Mouse (Mus musculus): ENCODE results near the gene Mogs. TPM values are rescaled to one million over a fixed set of nuclear protein-coding genes. Genes with fewer than 3 reads are reported as not detected.

Gene Mogs
- polyA plus RNA-seq, 1 experiment from 2014 or later: 31.9 TPM

- DNase-seq (ENCODE audit: low spot score): peak; percentile 56
- Histone ChIP-seq H3K4me1 (ENCODE audit: control insufficient read depth, insufficient read depth, low read length) (peaks cover 8% of the 10 kb centered on the region; the same call in 1 of the 2 replicates), H3K9ac (ENCODE audit: low read length) (no peak overlapping the region), H3K27ac (ENCODE audit: low read depth, low read length) (no peak overlapping the region), H3K36me3 (ENCODE audit: control insufficient read depth, insufficient read depth, low read length) (no peaks in the 10 kb centered on the region), H3K9me3 (ENCODE audit: control insufficient read depth, low read length) (no peaks in the 10 kb centered on the region), H3K4me3 (ENCODE audit: low read depth, low read length) (peak overlapping the region; percentile 19; the same call in 1 of the 2 replicates), H3K4me2 (ENCODE audit: low read depth) (peak overlapping the region; percentile 31), H3K27me3 (ENCODE audit: control insufficient read depth, insufficient read depth, low read length) (peaks cover 62% of the 10 kb centered on the region)
- ATAC-seq (ENCODE audit: insufficient read depth, low FRiP score, low TSS enrichment): no peak
- 1% methylated on average over 47 of the region's 47 CpGs for WGBS
Measured at GRCm38 (mm10) chr6:83087205-83087925, 27.9 kb upstream of the Mogs start.

- Histone ChIP-seq H3K36me3 (ENCODE audit: control insufficient read depth, insufficient read depth, low read length) (no peaks in the 10 kb centered on the region), H3K27ac (ENCODE audit: low read depth, low read length) (no peak overlapping the region), H3K27me3 (ENCODE audit: control insufficient read depth, insufficient read depth, low read length) (peaks cover 62% of the 10 kb centered on the region), H3K4me1 (ENCODE audit: control insufficient read depth, insufficient read depth, low read length) (peaks cover 8% of the 10 kb centered on the region; the same call in 1 of the 2 replicates), H3K4me2 (ENCODE audit: low read depth) (peak overlapping the region; percentile 31), H3K9me3 (ENCODE audit: control insufficient read depth, low read length) (no peaks in the 10 kb centered on the region), H3K9ac (ENCODE audit: low read length) (no peak overlapping the region), H3K4me3 (ENCODE audit: low read depth, low read length) (no peak overlapping the region)
- WGBS: 7% methylated on average over 9 of the region's 9 CpGs
- ATAC-seq (ENCODE audit: insufficient read depth, low FRiP score, low TSS enrichment) (no peak), DNase-seq (ENCODE audit: low spot score) (no peak)
Measured at GRCm38 (mm10) chr6:83087926-83088260, 27.4 kb upstream of the Mogs start.

- WGBS: 41% methylated on average over 6 of the region's 6 CpGs
- Histone ChIP-seq H3K36me3 (ENCODE audit: control insufficient read depth, insufficient read depth, low read length) (no peaks in the 10 kb centered on the region), H3K4me1 (ENCODE audit: control insufficient read depth, insufficient read depth, low read length) (no peaks in the 10 kb centered on the region), H3K27ac (ENCODE audit: low read depth, low read length) (no peak overlapping the region), H3K27me3 (ENCODE audit: control insufficient read depth, insufficient read depth, low read length) (peaks cover 19% of the 10 kb centered on the region), H3K4me3 (ENCODE audit: low read depth, low read length) (no peak overlapping the region), H3K9me3 (ENCODE audit: control insufficient read depth, low read length) (no peaks in the 10 kb centered on the region), H3K9ac (ENCODE audit: low read length) (no peak overlapping the region), H3K4me2 (ENCODE audit: low read depth) (no peak overlapping the region)
- no peak for DNase-seq (ENCODE audit: low spot score)
- ATAC-seq (ENCODE audit: insufficient read depth, low FRiP score, low TSS enrichment): no peak
Measured at GRCm38 (mm10) chr6:83092416-83093127, 22.7 kb upstream of the Mogs start.

GRCm38 (mm10) chr6:83095968-83096367 lies 19.3 kb upstream of the Mogs start:
- no peaks in the 10 kb centered on the region for H3K4me1 ChIP-seq (ENCODE audit: control insufficient read depth, insufficient read depth, low read length)
- H3K9me3 ChIP-seq (ENCODE audit: control insufficient read depth, low read length): no peaks in the 10 kb centered on the region
- H3K9ac ChIP-seq (ENCODE audit: low read length): no peak overlapping the region
- no peak overlapping the region for H3K27ac ChIP-seq (ENCODE audit: low read depth, low read length)
- H3K27me3 ChIP-seq (ENCODE audit: control insufficient read depth, insufficient read depth, low read length): no peaks in the 10 kb centered on the region
- ATAC-seq (ENCODE audit: insufficient read depth, low FRiP score, low TSS enrichment) (no peak), DNase-seq (ENCODE audit: low spot score) (no peak)
- WGBS: 51% methylated on average over 6 of the region's 6 CpGs
- no peak overlapping the region for H3K4me3 ChIP-seq (ENCODE audit: low read depth, low read length)
- H3K36me3 ChIP-seq (ENCODE audit: control insufficient read depth, insufficient read depth, low read length): no peaks in the 10 kb centered on the region
- no peak overlapping the region for H3K4me2 ChIP-seq (ENCODE audit: low read depth)

- Histone ChIP-seq H3K36me3 (ENCODE audit: control insufficient read depth, insufficient read depth, low read length) (no peaks in the 10 kb centered on the region), H3K27me3 (ENCODE audit: control insufficient read depth, insufficient read depth, low read length) (0 out of 2 replicates have a peak, but pooled peaks cover 2% of the 10 kb centered on the region), H3K4me2 (ENCODE audit: low read depth) (no peak overlapping the region), H3K4me3 (ENCODE audit: low read depth, low read length) (no peak overlapping the region), H3K4me1 (ENCODE audit: control insufficient read depth, insufficient read depth, low read length) (peaks cover 6% of the 10 kb centered on the region), H3K27ac (ENCODE audit: low read depth, low read length) (no peak overlapping the region), H3K9me3 (ENCODE audit: control insufficient read depth, low read length) (no peaks in the 10 kb centered on the region), H3K9ac (ENCODE audit: low read length) (no peak overlapping the region)
- DNase-seq (ENCODE audit: low spot score) (no peak), ATAC-seq (ENCODE audit: insufficient read depth, low FRiP score, low TSS enrichment) (no peak)
- WGBS: 74% methylated on average over 2 of the region's 2 CpGs
Measured at GRCm38 (mm10) chr6:83098411-83098810, 16.9 kb upstream of the Mogs start.

- Histone ChIP-seq H3K36me3 (ENCODE audit: control insufficient read depth, insufficient read depth, low read length) (no peaks in the 10 kb centered on the region), H3K27me3 (ENCODE audit: control insufficient read depth, insufficient read depth, low read length) (0 out of 2 replicates have a peak, but pooled peaks cover 2% of the 10 kb centered on the region), H3K4me3 (ENCODE audit: low read depth, low read length) (peak within 1 kb of the TSS; percentile 70), H3K27ac (ENCODE audit: low read depth, low read length) (peak within 1 kb of the TSS; percentile 70), H3K9me3 (ENCODE audit: control insufficient read depth, low read length) (no peaks in the 10 kb centered on the region), H3K4me2 (ENCODE audit: low read depth) (peak within 1 kb of the TSS; percentile 98), H3K9ac (ENCODE audit: low read length) (peak within 1 kb of the TSS; percentile 83), H3K4me1 (ENCODE audit: control insufficient read depth, insufficient read depth, low read length) (peaks cover 6% of the 10 kb centered on the region)
- ATAC-seq (ENCODE audit: insufficient read depth, low FRiP score, low TSS enrichment): peak; percentile 82
- WGBS: under 1% methylated on average over 25 of the region's 25 CpGs
- DNase-seq (ENCODE audit: low spot score): peak; percentile 88
Measured at GRCm38 (mm10) chr6:83101316-83101687, 14.0 kb upstream of the Mogs start, which contains the start of the genes Ccdc142 and Gm42688. Ccdc142 (plus strand) TSS chr6:83101601. Gm42688 (plus strand) TSS chr6:83101617.

- Histone ChIP-seq H3K4me1 (ENCODE audit: control insufficient read depth, insufficient read depth, low read length) (peaks cover 6% of the 10 kb centered on the region), H3K27ac (ENCODE audit: low read depth, low read length) (peak overlapping the region; percentile 70), H3K27me3 (ENCODE audit: control insufficient read depth, insufficient read depth, low read length) (0 out of 2 replicates have a peak, but pooled peaks cover 2% of the 10 kb centered on the region), H3K4me3 (ENCODE audit: low read depth, low read length) (peak overlapping the region; percentile 70), H3K9ac (ENCODE audit: low read length) (peak overlapping the region; percentile 83), H3K4me2 (ENCODE audit: low read depth) (peak overlapping the region; percentile 98), H3K9me3 (ENCODE audit: control insufficient read depth, low read length) (no peaks in the 10 kb centered on the region), H3K36me3 (ENCODE audit: control insufficient read depth, insufficient read depth, low read length) (no peaks in the 10 kb centered on the region)
- DNase-seq (ENCODE audit: low spot score): peak; percentile 79
- ATAC-seq (ENCODE audit: insufficient read depth, low FRiP score, low TSS enrichment): peak; percentile 73
- under 1% methylated on average over 74 of the region's 74 CpGs for WGBS
Measured at GRCm38 (mm10) chr6:83101688-83102556, 13.4 kb upstream of the Mogs start.

- peaks cover 11% of the 10 kb centered on the region for H3K4me1 ChIP-seq (ENCODE audit: control insufficient read depth, insufficient read depth, low read length)
- no peak overlapping the region for H3K27ac ChIP-seq (ENCODE audit: low read depth, low read length)
- peaks cover 2% of the 10 kb centered on the region; the same call in 1 of the 2 replicates for H3K36me3 ChIP-seq (ENCODE audit: control insufficient read depth, insufficient read depth, low read length)
- peak overlapping the region; percentile 33; the same call in 1 of the 2 replicates for H3K9ac ChIP-seq (ENCODE audit: low read length)
- no peak overlapping the region for H3K4me2 ChIP-seq (ENCODE audit: low read depth)
- ATAC-seq (ENCODE audit: insufficient read depth, low FRiP score, low TSS enrichment): no peak
- DNase-seq (ENCODE audit: low spot score): no peak
- H3K27me3 ChIP-seq (ENCODE audit: control insufficient read depth, insufficient read depth, low read length): 0 out of 2 replicates have a peak, but pooled peaks cover 2% of the 10 kb centered on the region
- 50% methylated on average over 11 of the region's 11 CpGs for WGBS
- H3K4me3 ChIP-seq (ENCODE audit: low read depth, low read length): no peak overlapping the region
- no peaks in the 10 kb centered on the region for H3K9me3 ChIP-seq (ENCODE audit: control insufficient read depth, low read length)
Measured at GRCm38 (mm10) chr6:83103130-83103650, 12.1 kb upstream of the Mogs start.

Measured in neural tube, embryonic 11.5 days (tissue).